Mouse (Mus musculus) cerebellum, adult 2 months (tissue): ENCODE results near the gene Gsk3b. TPM values are rescaled to one million over a fixed set of nuclear protein-coding genes. Genes with fewer than 3 reads are reported as not detected.

Experiments used
- DNase-seq, 2 experiments: peaks; one replicate each; pipeline ENCODE4 v3.0.0; 2021
- H3K27ac ChIP-seq: fragments of 200-500 bp; 2 replicates; pipeline ENCODE4 v1.5.1; 2012; ENCODE audit warnings: low read length, control low read depth, inconsistent platforms; ENCODE audit not compliant: insufficient read depth
- H3K27me3 ChIP-seq: fragments of 200-500 bp; 2 replicates; pipeline ENCODE4 v1.6.1; 2012; ENCODE audit warnings: inconsistent platforms, mild to moderate bottlenecking, low read length, moderate library complexity; ENCODE audit not compliant: control insufficient read depth, insufficient read depth
- H3K4me1 ChIP-seq: fragments of 200-500 bp; 2 replicates; pipeline ENCODE4 v1.6.1; 2011; ENCODE audit warnings: low read length; ENCODE audit not compliant: control insufficient read depth, insufficient read depth
- H3K4me3 ChIP-seq: fragments of 200-500 bp; replicated peaks from 2 replicates; pipeline ENCODE3; 2011; ENCODE audit warnings: mild to moderate bottlenecking, low read depth, low read length, control low read depth; ENCODE audit not compliant: insufficient read depth
- CTCF ChIP-seq: fragments of 200-500 bp; IDR thresholded peaks from 2 replicates; pipeline ENCODE4 v1.5.1; 2011; ENCODE audit warnings: low read depth, mild to moderate bottlenecking, control low read depth, low read length, moderate library complexity, borderline replicate concordance; ENCODE audit not compliant: insufficient read depth
- POLR2A ChIP-seq: fragments of 200-500 bp; IDR thresholded peaks from 2 replicates; pipeline ENCODE4 v1.6.1; 2011; ENCODE audit warnings: low read length, control low read depth, borderline replicate concordance; ENCODE audit not compliant: insufficient read depth
- WGBS: fragments of 180-500 bp; shearing (Covaris S2); methylation state at CpG from one replicate; pipeline ENCODE4 v1.1.7; 2018; 5-methylcytosine and 5-hydroxymethylcytosine counted together
- polyA plus RNA-seq: library from polyadenylated mRNA; depleted of rRNA; stranded (reverse); fragments of >200 nt; gene quantifications from 2 replicates; pipeline ENCODE4 v1.2.3, GENCODE M21; 2012

The Gsk3b gene
- polyA plus RNA-seq, 1 experiment = 48.7 TPM

GRCm38 (mm10) chr16:38080201-38080600 is 8.6 kb upstream of the Gsk3b start:
- 73% methylated on average over 1 of the region's 1 CpGs for WGBS

GRCm38 (mm10) chr16:38087231-38087630 is 1.6 kb upstream of the Gsk3b start:
- Histone ChIP-seq H3K27ac (no peak overlapping the region), H3K27me3 (no peaks in the 10 kb centered on the region), H3K4me1 (no peaks in the 10 kb centered on the region), H3K4me3 (peak overlapping the region; percentile 17)
- TF ChIP-seq POLR2A (no peak), CTCF (no peak)
- 14% methylated on average over 10 of the region's 10 CpGs for WGBS
- peak in 1 of 2 experiments; percentile 24 for DNase-seq

More at GRCm38 (mm10) chr16:38080201-38080600, 8.6 kb upstream of the Gsk3b start:
- no peak for DNase-seq
- H3K27ac ChIP-seq = no peak overlapping the region
- H3K27me3 ChIP-seq = no peaks in the 10 kb centered on the region
- TF ChIP-seq CTCF (no peak), POLR2A (no peak)
- no peak overlapping the region for H3K4me3 ChIP-seq
- H3K4me1 ChIP-seq = no peaks in the 10 kb centered on the region

- 2% methylated on average over 11 of the region's 11 CpGs for WGBS
- Histone ChIP-seq H3K27ac (peak overlapping the region; percentile 85), H3K4me1 (no peaks in the 10 kb centered on the region)
Measured at GRCm38 (mm10) chr16:38087645-38088125, 1.1 kb upstream of the Gsk3b start.

GRCm38 (mm10) chr16:38088126-38088628 is 624 bp upstream of the Gsk3b start:
- no peak for DNase-seq
- TF ChIP-seq POLR2A (peak; percentile 22; the same call in 1 of the 2 replicates), CTCF (no peak)
- WGBS = 1% methylated on average over 40 of the region's 40 CpGs
- Histone ChIP-seq H3K27me3 (no peaks in the 10 kb centered on the region), H3K27ac (peak overlapping the region; percentile 95), H3K4me3 (peak overlapping the region; percentile 63), H3K4me1 (no peaks in the 10 kb centered on the region)

More at GRCm38 (mm10) chr16:38087645-38088125, 1.1 kb upstream of the Gsk3b start:
- Histone ChIP-seq H3K4me3 (peak overlapping the region; percentile 63), H3K27me3 (no peaks in the 10 kb centered on the region)
- no peak for DNase-seq
- TF ChIP-seq CTCF (no peak), POLR2A (no peak)

GRCm38 (mm10) chr16:38089447-38090170 is 808 bp downstream of the Gsk3b start:
- Histone ChIP-seq H3K4me3 (peak overlapping the region; percentile 92), H3K27ac (peak overlapping the region; percentile 99), H3K27me3 (no peaks in the 10 kb centered on the region), H3K4me1 (no peaks in the 10 kb centered on the region)
- DNase-seq = no peak
- WGBS = under 1% methylated on average over 75 of the region's 76 CpGs
- TF ChIP-seq POLR2A = peak; percentile 63; the same call in 1 of the 2 replicates
- TF ChIP-seq CTCF = no peak

- under 1% methylated on average over 17 of the region's 17 CpGs for WGBS
- peak in 1 of 2 experiments; percentile 30 for DNase-seq
- Histone ChIP-seq H3K27me3 (no peaks in the 10 kb centered on the region), H3K4me3 (peak overlapping the region; percentile 92), H3K27ac (no peak overlapping the region), H3K4me1 (peaks cover 3% of the 10 kb centered on the region; the same call in 1 of the 2 replicates)
- no peak for TF ChIP-seq CTCF
- TF ChIP-seq POLR2A = no peak
Measured at GRCm38 (mm10) chr16:38090341-38091005, 1.7 kb downstream of the Gsk3b start.

GRCm38 (mm10) chr16:38091041-38091440 is 2.2 kb downstream of the Gsk3b start:
- WGBS = under 1% methylated on average over 5 of the region's 5 CpGs
- Histone ChIP-seq H3K4me1 (peaks cover 7% of the 10 kb centered on the region; the same call in 1 of the 2 replicates), H3K4me3 (peak overlapping the region; percentile 92), H3K27me3 (no peaks in the 10 kb centered on the region), H3K27ac (no peak overlapping the region)
- TF ChIP-seq CTCF (no peak), POLR2A (no peak)
- DNase-seq = no peak

- no peak for DNase-seq
- under 1% methylated on average over 5 of the region's 5 CpGs for WGBS
- TF ChIP-seq CTCF = no peak
- TF ChIP-seq POLR2A = no peak
- no peak overlapping the region for H3K27ac ChIP-seq
- H3K27me3 ChIP-seq = no peaks in the 10 kb centered on the region
- H3K4me3 ChIP-seq = peak overlapping the region; percentile 92
- peaks cover 9% of the 10 kb centered on the region for H3K4me1 ChIP-seq
Measured at GRCm38 (mm10) chr16:38091706-38092105, 2.9 kb downstream of the Gsk3b start.
